ENCODE assay signal across 27 mouse cellular contexts in the genomic region with DNA sequence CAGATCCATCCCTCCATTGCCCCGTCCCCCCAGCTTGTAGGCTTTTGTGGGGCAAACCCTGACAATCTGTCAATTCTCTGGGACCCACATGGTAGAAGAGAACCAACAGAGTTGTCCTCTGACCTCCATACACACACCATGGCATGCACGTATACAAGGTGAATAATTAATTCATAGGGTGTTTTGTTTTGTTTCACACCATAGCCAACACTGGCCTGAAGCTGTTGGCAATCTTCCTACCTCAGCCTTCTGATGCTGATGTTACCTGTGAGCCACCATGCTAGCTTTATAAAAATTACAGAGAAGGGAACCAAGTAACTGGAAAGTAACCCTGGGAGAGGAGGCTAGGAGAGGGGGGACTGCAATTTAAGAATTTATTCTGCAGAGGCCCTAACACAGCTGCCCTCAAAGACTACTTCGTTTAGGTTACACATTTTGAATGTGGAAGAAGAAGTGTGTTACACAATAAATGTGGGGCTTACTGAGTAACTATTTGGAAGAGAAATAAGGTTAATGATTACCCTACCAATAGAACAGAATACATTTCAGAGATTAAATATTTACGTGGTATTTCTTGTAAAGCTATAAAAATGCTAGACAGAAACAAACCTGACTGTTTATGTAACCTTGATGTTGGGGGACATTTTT. TPM values are rescaled to one million over a fixed set of nuclear protein-coding genes. Genes with fewer than 3 reads are reported as not detected.
DNase-seq lines count a peak whose midpoint lies in the region; ATAC-seq lines count a peak whose summit lies in the region.
"Had no signal": no experiment of that assay in that cellular context is flagged by ENCODE, and none has a peak within 500 bp of the region (broad histone marks: within the 10 kb centered on the region; RNA-seq: fewer than 3 reads in every experiment).

No protein-coding gene starts in this region.

- no peak overlapping the region for H3K4me2 ChIP-seq in midbrain, embryonic 11.5 days
- H3K4me2 ChIP-seq in midbrain, embryonic 16.5 days (ENCODE audit: low read length), result no peak overlapping the region
- H3K4me2 ChIP-seq in hindbrain, embryonic 12.5 days (replicated peaks), result no peak overlapping the region
- H3K4me2 ChIP-seq: embryonic facial prominence, embryonic 13.5 days; forebrain, embryonic 13.5 days; heart, embryonic 11.5 days; limb, embryonic 12.5 days; midbrain, embryonic 12.5 days; stomach, embryonic 15.5 days had no signal

- H3K4me3 ChIP-seq in midbrain, embryonic 11.5 days (ENCODE audit: low read depth, low read length), result no peak overlapping the region
- no peak overlapping the region for H3K4me3 ChIP-seq in midbrain, embryonic 16.5 days (ENCODE audit: low read depth, low read length)
- H3K4me3 ChIP-seq in hindbrain, embryonic 12.5 days, result no peak overlapping the region
- H3K4me3 ChIP-seq: embryonic facial prominence, embryonic 13.5 days; forebrain, embryonic 13.5 days; hindbrain, embryonic 10.5 days; limb, embryonic 12.5 days; midbrain, embryonic 12.5 days; stomach, embryonic 15.5 days had no signal

- H3K9ac ChIP-seq in midbrain, embryonic 11.5 days (ENCODE audit: low read length), result no peak overlapping the region
- no peak overlapping the region for H3K9ac ChIP-seq in midbrain, embryonic 16.5 days (ENCODE audit: low read depth, low read length)
- no peak overlapping the region for H3K9ac ChIP-seq in hindbrain, embryonic 12.5 days
- H3K9ac ChIP-seq: embryonic facial prominence, embryonic 13.5 days; forebrain, embryonic 13.5 days; limb, embryonic 12.5 days; midbrain, embryonic 12.5 days; stomach, embryonic 15.5 days had no signal

- no peaks in the 10 kb centered on the region for H3K36me3 ChIP-seq in midbrain, embryonic 11.5 days (ENCODE audit: control insufficient read depth, insufficient read depth, low read length)
- no peaks in the 10 kb centered on the region for H3K36me3 ChIP-seq in midbrain, embryonic 16.5 days (ENCODE audit: control insufficient read depth, insufficient read depth, low read length)
- H3K36me3 ChIP-seq in hindbrain, embryonic 12.5 days, result no peaks in the 10 kb centered on the region
- H3K36me3 ChIP-seq: embryonic facial prominence, embryonic 13.5 days; hindbrain, embryonic 10.5 days; limb, embryonic 12.5 days; midbrain, embryonic 12.5 days; stomach, embryonic 15.5 days had no signal

- H3K9me3 ChIP-seq in midbrain, embryonic 11.5 days (ENCODE audit: control insufficient read depth, low read length), result no peaks in the 10 kb centered on the region
- no peaks in the 10 kb centered on the region for H3K9me3 ChIP-seq in midbrain, embryonic 16.5 days (replicated peaks; ENCODE audit: control insufficient read depth, low read length, poor library complexity, severe bottlenecking)
- no peaks in the 10 kb centered on the region for H3K9me3 ChIP-seq in hindbrain, embryonic 12.5 days (replicated peaks)
- H3K9me3 ChIP-seq: embryonic facial prominence, embryonic 13.5 days; forebrain, embryonic 13.5 days; hindbrain, embryonic 10.5 days; limb, embryonic 12.5 days; midbrain, embryonic 12.5 days; stomach, embryonic 15.5 days had no signal

- DNase-seq in midbrain, embryonic 11.5 days (ENCODE audit: low spot score, missing footprints), result peak; percentile 10
- peak; percentile 79 for DNase-seq in kidney, adult 9 months
- peak; percentile 47 to 62 for DNase-seq in kidney, postnatal 25 days
- peak; percentile 29 for DNase-seq in yolk sac, embryonic 10.5 days (ENCODE audit: low spot score)
- no peak for DNase-seq in thymus, postnatal 4 days
- DNase-seq in gastrocnemius, adult 8-10 months (ENCODE audit: low spot score in 2 of 2), result no peak
- DNase-seq: adrenal gland, adult 2 months; cerebellum, adult 18-20 months; cerebellum, postnatal 14 days; gastrocnemius, postnatal 10 days; heart, adult 11 months; lung, adult 2 months; lung, postnatal 14 days; thymus, postnatal 25 days had no signal

- no peaks in the 10 kb centered on the region for H3K4me1 ChIP-seq in midbrain, embryonic 11.5 days (ENCODE audit: control insufficient read depth, insufficient read depth, low read length)
- H3K4me1 ChIP-seq in midbrain, embryonic 16.5 days (ENCODE audit: control insufficient read depth, insufficient read depth, low read length), result no peaks in the 10 kb centered on the region
- H3K4me1 ChIP-seq in hindbrain, embryonic 12.5 days, result no peaks in the 10 kb centered on the region
- H3K4me1 ChIP-seq: embryonic facial prominence, embryonic 13.5 days; forebrain, embryonic 13.5 days; limb, embryonic 12.5 days; midbrain, embryonic 12.5 days had no signal

- WGBS in midbrain, embryonic 11.5 days, result 79% methylated on average over 4 of the region's 4 CpGs
- 87% methylated on average over 4 of the region's 4 CpGs for WGBS in midbrain, embryonic 16.5 days
- WGBS in hindbrain, embryonic 12.5 days, result 70% methylated on average over 4 of the region's 4 CpGs

- ATAC-seq in midbrain, embryonic 11.5 days (ENCODE audit: low FRiP score), result no peak
- ATAC-seq in midbrain, embryonic 16.5 days, result no peak
- no peak for ATAC-seq in hindbrain, embryonic 12.5 days (ENCODE audit: low FRiP score)
- ATAC-seq: forebrain, embryonic 13.5 days; hindbrain, postnatal 0 days had no signal

- H3K27ac ChIP-seq in midbrain, embryonic 11.5 days (ENCODE audit: low read depth, low read length), result no peak overlapping the region
- H3K27ac ChIP-seq in midbrain, embryonic 16.5 days (ENCODE audit: low read length), result no peak overlapping the region
- no peak overlapping the region for H3K27ac ChIP-seq in hindbrain, embryonic 12.5 days
- H3K27ac ChIP-seq: embryonic facial prominence, embryonic 13.5 days; forebrain, embryonic 13.5 days; hindbrain, embryonic 10.5 days; hindbrain, postnatal 0 days; limb, embryonic 12.5 days; midbrain, embryonic 12.5 days; stomach, embryonic 15.5 days had no signal

- no peaks in the 10 kb centered on the region for H3K27me3 ChIP-seq in midbrain, embryonic 11.5 days (ENCODE audit: control insufficient read depth, insufficient read depth, low read length)
- H3K27me3 ChIP-seq in midbrain, embryonic 16.5 days (ENCODE audit: control insufficient read depth, insufficient read depth, low read depth, low read length), result no peaks in the 10 kb centered on the region; the same call in 1 of the 2 replicates
- H3K27me3 ChIP-seq in hindbrain, embryonic 12.5 days, result no peaks in the 10 kb centered on the region
- H3K27me3 ChIP-seq: embryonic facial prominence, embryonic 13.5 days; forebrain, embryonic 13.5 days; limb, embryonic 12.5 days; midbrain, embryonic 12.5 days; stomach, embryonic 15.5 days had no signal

RNA-seq across cellular contexts. Expression of gene Efhd1, which starts 30.0 kb away (rescaled TPM):
- 0.58 and 0.83 TPM in 2 replicates for polyA plus RNA-seq in midbrain, embryonic 11.5 days (2014; fragmentation: Nextera tagmentation; extraction: Ambion mirVana)
- 0.36 and 1.4 TPM in 2 replicates for polyA plus RNA-seq in midbrain, embryonic 16.5 days (2015; fragmentation: Nextera tagmentation; extraction: Ambion mirVana)
- 0.40 TPM in 2 replicates for polyA plus RNA-seq in hindbrain, embryonic 12.5 days (2016; fragmentation: Nextera tagmentation; extraction: Ambion mirVana)
- total RNA-seq in gastrocnemius, adult 8-10 months (2022), result 1 to 10 TPM; 1.7 to 3.4 (median 2.9) TPM
- total RNA-seq: megakaryocyte progenitor cell, adult 5-6 weeks; monocyte, adult 5-6 weeks; neutrophil, adult 5-6 weeks had no signal

RNA-seq across cellular contexts. Expression of gene Gigyf2, which starts 32.6 kb away (rescaled TPM):
- 50.7 and 51.9 TPM in 2 replicates for polyA plus RNA-seq in midbrain, embryonic 11.5 days (2014; fragmentation: Nextera tagmentation; extraction: Ambion mirVana)
- 66.4 and 75.4 TPM in 2 replicates for polyA plus RNA-seq in midbrain, embryonic 16.5 days (2015; fragmentation: Nextera tagmentation; extraction: Ambion mirVana)
- polyA plus RNA-seq in hindbrain, embryonic 12.5 days (2016; fragmentation: Nextera tagmentation; extraction: Ambion mirVana), result 66.4 and 68.0 TPM in 2 replicates
- total RNA-seq in gastrocnemius, adult 8-10 months (2022), result 10 to 100 TPM; 33.1 to 40.4 (median 39.0) TPM

Comparison
In these comparisons a context has a peak if more than half of its experiments do, and no peak if none do; other contexts are left out.
1. DNase-seq: peak in midbrain, embryonic 11.5 days (single experiment), kidney, adult 9 months (single experiment), kidney, postnatal 25 days (2 of 2) and yolk sac, embryonic 10.5 days (single experiment); none in thymus, postnatal 4 days (single experiment) and gastrocnemius, adult 8-10 months (0 of 2).